Mouse (Mus musculus) heart, adult 2 months (tissue): ENCODE data around the gene Arhgap30.

Source experiments
- CTCF ChIP-seq: fragments of 200-600 bp; IDR thresholded peaks from 2 replicates; pipeline ENCODE4 v1.8.1; 2022; ENCODE audit warnings: antibody characterized with exemption, mild to moderate bottlenecking, moderate library complexity
- POLR2A ChIP-seq: fragments of 200-500 bp; IDR thresholded peaks from 2 replicates; pipeline ENCODE4 v1.6.1; 2011; ENCODE audit warnings: mild to moderate bottlenecking, low read depth, low read length, control low read depth; ENCODE audit not compliant: insufficient read depth

- no peak for TF ChIP-seq CTCF
- no peak for TF ChIP-seq POLR2A
Measured at GRCm38 (mm10) chr1:171419905-171420304, 31.2 kb downstream of the Arhgap30 start.
